Mouse (Mus musculus) kidney, postnatal 25 days (tissue): Measurements from ENCODE around the gene Tsen54.

Source experiments
- DNase-seq, 2 experiments: peaks; one replicate each; pipeline ENCODE4 v3.0.0; 2021; ENCODE audit warnings: mixed read lengths in 2 of 2

Gene Tsen54

GRCm38 (mm10) chr11:115814605-115815450, at the start of gene Tsen54:
Gene Tsen54, plus strand, starts transcription at chr11:115814724.
- peak; percentile 91 to 93 for DNase-seq

GRCm38 (mm10) chr11:115765103-115765606, 49.4 kb upstream of the Tsen54 start, which contains the start of gene Tmem94:
Gene Tmem94, plus strand, starts transcription at chr11:115765433.
- DNase-seq = peak; percentile 97 to 98

- DNase-seq = peak; percentile 57 to 77
These were observed 48.9 kb upstream of the Tsen54 start for GRCm38 (mm10) chr11:115765607-115766141.

- peak; percentile 50 to 65 for DNase-seq
These were observed 48.1 kb upstream of the Tsen54 start for GRCm38 (mm10) chr11:115766356-115766943.

GRCm38 (mm10) chr11:115766981-115767380, 47.5 kb upstream of the Tsen54 start:
- DNase-seq = peak; percentile 77 to 89

- no peak for DNase-seq
These were observed 45.6 kb upstream of the Tsen54 start for GRCm38 (mm10) chr11:115768896-115769295.

GRCm38 (mm10) chr11:115774653-115775052, 39.9 kb upstream of the Tsen54 start:
- DNase-seq = no peak

- DNase-seq = peak; percentile 60 to 87
These were observed 38.5 kb upstream of the Tsen54 start for GRCm38 (mm10) chr11:115775821-115776665.

GRCm38 (mm10) chr11:115776954-115777353, 37.6 kb upstream of the Tsen54 start:
- peak in 1 of 2 experiments; percentile 39 for DNase-seq

- peak; percentile 27 to 69 for DNase-seq
These were observed 36.8 kb upstream of the Tsen54 start for GRCm38 (mm10) chr11:115777487-115778335.

- peak; percentile 94 to 97 for DNase-seq
These were observed 35.4 kb upstream of the Tsen54 start for GRCm38 (mm10) chr11:115779038-115779571.

- peak; percentile 58 to 86 for DNase-seq
These were observed 34.1 kb upstream of the Tsen54 start for GRCm38 (mm10) chr11:115780141-115781070.

- no peak for DNase-seq
These were observed 28.1 kb upstream of the Tsen54 start for GRCm38 (mm10) chr11:115786473-115786872.

GRCm38 (mm10) chr11:115789787-115790186, 24.7 kb upstream of the Tsen54 start:
- no peak for DNase-seq

- DNase-seq = peak in 1 of 2 experiments; percentile 41
These were observed 22.6 kb upstream of the Tsen54 start for GRCm38 (mm10) chr11:115791919-115792318.

- DNase-seq = no peak
These were observed 22.2 kb upstream of the Tsen54 start for GRCm38 (mm10) chr11:115792353-115792752.

- peak; percentile 52 to 72 for DNase-seq
These were observed 17.6 kb upstream of the Tsen54 start for GRCm38 (mm10) chr11:115796898-115797297.

GRCm38 (mm10) chr11:115797665-115798064, 16.9 kb upstream of the Tsen54 start:
- DNase-seq = no peak

GRCm38 (mm10) chr11:115800981-115801380, 13.5 kb upstream of the Tsen54 start:
- DNase-seq = no peak
